Mouse (Mus musculus) kidney, adult 8-10 months (tissue): ENCODE data around the gene Uts2.
"Not testable (repeated sequence)": the region's sequence is repeated elsewhere in the genome, so short reads cannot be mapped to it uniquely, and the experiment has no call there.

Experiments
- DNase-seq, 2 experiments: peaks; one replicate each; pipeline ENCODE4 v3.0.0; 2022

Uts2 gene

DNA sequence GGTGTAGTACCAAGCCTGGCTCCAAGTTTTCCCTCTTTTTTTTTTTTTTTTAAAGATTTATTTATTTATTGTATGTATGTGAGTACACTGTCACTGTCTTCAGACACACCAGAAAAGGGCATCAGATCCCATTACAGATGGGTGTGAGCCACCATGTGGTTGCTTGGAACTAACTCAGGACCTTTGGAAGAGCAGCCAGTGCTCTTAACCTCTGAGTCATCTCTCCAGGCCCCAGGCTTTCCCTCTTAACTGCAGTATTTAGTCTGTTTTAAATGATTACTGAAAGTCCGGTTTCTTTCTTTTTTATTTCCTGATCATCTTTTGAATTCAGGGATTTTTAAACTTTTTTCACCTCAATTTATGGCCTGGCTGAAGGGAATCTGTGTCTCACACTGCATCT is 20.5 kb downstream of the Uts2 start:
- DNase-seq = not testable (repeated sequence)

DNA sequence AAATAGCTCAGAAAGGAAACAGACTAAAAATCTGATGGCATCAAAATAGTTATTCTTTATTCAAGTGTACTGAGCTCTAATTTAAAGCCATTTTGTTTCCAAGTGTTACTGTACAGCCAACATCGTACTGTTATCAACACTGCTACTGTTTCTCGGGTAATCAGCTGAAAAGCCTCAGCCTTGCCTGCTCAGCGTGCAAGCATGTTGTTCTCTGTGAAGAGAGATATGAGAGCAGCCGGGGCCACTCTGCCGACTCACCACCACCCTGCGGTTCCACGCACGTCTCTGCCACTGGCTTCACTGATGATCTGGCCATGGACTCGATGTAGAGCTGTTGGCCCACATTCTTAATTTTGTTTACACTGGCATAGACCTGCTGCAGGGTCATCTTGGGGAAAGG is 27.3 kb downstream of the Uts2 start:
- DNase-seq = no peak

- DNase-seq = peak in 1 of 2 experiments; percentile 14
Observed at GRCm38 (mm10) chr4:151027001-151027400, 30.1 kb downstream of the Uts2 start.

GRCm38 (mm10) chr4:151036521-151036920 is 39.6 kb downstream of the Uts2 start:
- DNase-seq = no peak

DNA sequence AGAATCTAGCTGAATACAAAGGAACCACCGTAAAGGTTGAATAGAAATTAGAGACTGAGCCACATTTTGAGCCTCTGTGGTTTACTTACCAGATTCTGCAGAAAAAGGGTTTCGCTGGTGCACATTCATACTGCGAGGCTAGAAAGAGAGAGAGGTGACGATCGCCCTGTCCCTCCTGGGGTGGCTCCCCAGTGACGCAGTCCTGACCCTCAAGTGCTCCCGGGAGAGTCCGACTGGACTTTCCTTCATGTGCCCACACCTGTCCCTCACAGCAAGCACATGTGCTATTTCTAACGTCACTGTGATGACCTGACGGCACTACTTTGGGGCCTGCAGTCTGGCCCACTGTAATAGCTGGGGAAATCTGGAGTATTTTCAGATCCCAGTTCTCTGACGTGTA is 40.9 kb downstream of the Uts2 start:
- no peak for DNase-seq

DNA sequence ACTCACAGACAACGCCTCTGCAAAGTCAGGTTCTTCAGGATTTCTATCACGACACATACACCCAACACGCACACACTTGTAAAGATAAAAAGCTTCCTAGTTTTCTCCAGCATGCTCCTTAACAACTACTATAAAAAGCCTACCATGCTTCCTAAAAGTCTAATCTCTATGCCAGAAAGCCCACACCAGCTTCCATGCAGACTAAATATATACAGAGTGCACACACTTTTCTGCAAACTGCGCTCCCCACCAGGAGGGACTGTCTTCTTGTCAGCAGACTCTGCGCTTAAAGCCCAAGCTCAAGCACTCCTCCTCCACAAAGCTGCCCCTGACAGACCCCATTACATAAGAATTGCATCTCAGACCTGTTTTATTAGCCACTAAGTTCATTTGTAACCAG is 44.6 kb downstream of the Uts2 start:
- DNase-seq = no peak

GRCm38 (mm10) chr4:151043281-151043680 is 46.4 kb downstream of the Uts2 start:
- DNase-seq = peak; percentile 28 to 30

GRCm38 (mm10) chr4:151044037-151044943 is 47.4 kb downstream of the Uts2 start, which contains the start of gene Per3:
Per3 (minus strand) TSS chr4:151044665.
- DNase-seq = peak; percentile 98 to 99

DNA sequence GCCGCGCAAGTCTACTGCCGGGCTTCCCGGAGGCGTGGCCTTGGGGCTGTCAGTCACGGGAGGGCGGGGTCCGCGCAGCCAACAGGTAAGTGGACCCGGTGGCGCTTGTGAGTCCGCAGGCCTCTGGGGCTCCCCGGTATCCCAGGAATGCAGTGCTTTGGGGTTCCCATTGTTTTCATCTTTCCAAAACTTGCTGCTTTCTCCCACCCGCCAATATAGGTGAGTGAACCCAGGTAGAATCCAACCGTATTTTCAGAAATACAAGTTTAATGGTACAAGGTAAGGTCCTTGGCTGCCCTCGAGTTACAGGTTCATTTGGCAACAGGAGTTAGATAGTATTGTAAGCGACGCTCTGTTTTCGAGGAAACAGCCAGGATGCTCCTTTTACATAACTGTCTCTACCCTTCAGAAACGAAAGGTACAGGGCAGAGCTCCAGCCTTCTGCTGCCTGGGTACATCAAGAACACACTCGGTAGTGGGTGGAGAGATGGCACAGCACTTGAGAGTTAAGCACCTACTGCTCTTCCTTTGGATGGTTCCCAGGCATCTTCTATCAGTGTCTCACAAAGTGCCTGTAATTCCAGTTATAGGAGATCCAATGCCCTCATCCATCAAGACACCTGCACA is 48.2 kb downstream of the Uts2 start:
- no peak for DNase-seq

GRCm38 (mm10) chr4:151046524-151046923 is 49.6 kb downstream of the Uts2 start:
- DNase-seq = no peak

DNA sequence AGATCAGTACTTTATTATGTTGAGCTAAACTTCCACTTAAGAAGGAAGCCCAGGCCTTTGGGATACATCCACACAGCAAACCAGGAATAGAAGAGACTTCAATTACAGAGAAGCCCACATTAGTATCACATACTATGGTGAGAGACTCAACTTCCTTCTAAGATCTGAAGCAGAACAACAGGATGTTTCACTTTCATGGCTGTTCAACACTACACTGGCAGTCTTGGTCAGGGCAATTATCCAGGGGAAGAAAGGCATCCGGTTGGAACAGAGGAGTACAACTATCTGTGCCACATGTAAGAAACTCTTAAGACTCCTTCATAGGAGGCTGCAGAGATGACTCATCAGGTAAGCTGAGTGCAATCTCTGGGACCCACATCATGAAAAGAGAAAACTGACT is 54.3 kb downstream of the Uts2 start:
- DNase-seq = no peak
